Mouse (Mus musculus) stomach, embryonic 16.5 days (tissue): ENCODE measurements around the gene Serpina3b. TPM values are rescaled to one million over a fixed set of nuclear protein-coding genes. Genes with fewer than 3 reads are reported as not detected.
"Not testable (repeated sequence)": the region's sequence is repeated elsewhere in the genome, so short reads cannot be mapped to it uniquely, and the experiment has no call there.

Experiments
- ATAC-seq: fragments of 200-750 bp; cut with Nextera tagmentation; 2 replicates; pipeline ENCODE4 v1.8.0; 2017; ENCODE audit warnings: moderate number of reproducible peaks, moderate TSS enrichment; ENCODE audit not compliant: insufficient read depth, low FRiP score
- H3K27ac ChIP-seq: fragments of 300-500 bp; sonication (generic); 2 replicates; pipeline ENCODE4 v1.5.1; 2014; ENCODE audit warnings: low read length
- H3K27me3 ChIP-seq: fragments of 300-500 bp; sonication (generic); 2 replicates; pipeline ENCODE4 v1.6.1; 2014; ENCODE audit warnings: low read length, control low read depth, mixed read lengths; ENCODE audit not compliant: control insufficient read depth, insufficient read depth
- H3K36me3 ChIP-seq: fragments of 300-500 bp; sonication (generic); 2 replicates; pipeline ENCODE4 v1.6.1; 2014; ENCODE audit warnings: low read length; ENCODE audit not compliant: control insufficient read depth, insufficient read depth
- H3K4me1 ChIP-seq: fragments of 300-500 bp; sonication (generic); 2 replicates; pipeline ENCODE4 v1.6.1; 2014; ENCODE audit warnings: low read length, control low read depth, mixed read lengths; ENCODE audit not compliant: control insufficient read depth, insufficient read depth
- H3K4me2 ChIP-seq: fragments of 300-500 bp; sonication (generic); 2 replicates; pipeline ENCODE4 v1.6.1; 2014; ENCODE audit warnings: low read depth, low read length, mixed read lengths
- H3K4me3 ChIP-seq: fragments of 300-500 bp; sonication (generic); replicated peaks from 2 replicates; pipeline ENCODE4 v1.5.1; 2014; ENCODE audit warnings: mild to moderate bottlenecking, low read length
- H3K9ac ChIP-seq: fragments of 300-500 bp; sonication (generic); 2 replicates; pipeline ENCODE4 v1.6.1; 2014; ENCODE audit warnings: low read length
- H3K9me3 ChIP-seq: fragments of 300-500 bp; sonication (generic); replicated peaks from 2 replicates; pipeline ENCODE4 v1.6.1; 2016; ENCODE audit warnings: low read length, control low read depth; ENCODE audit not compliant: control insufficient read depth
- WGBS: fragments of 180-500 bp; shearing (Covaris S2); extraction: QIAGEN DNeasy Blood & Tissue Kit; methylation state at CpG from one replicate; pipeline ENCODE4 v1.1.7; 2014; 5-methylcytosine and 5-hydroxymethylcytosine counted together
- polyA plus RNA-seq: library from polyadenylated mRNA; unstranded; fragments of >200 nt; fragmentation: Nextera tagmentation; extraction: Ambion mirVana; gene quantifications from 2 replicates; pipeline ENCODE4 v1.2.1, GENCODE M21; 2015

Gene Serpina3b
- polyA plus RNA-seq, result not detected in 2 replicates

- Histone ChIP-seq H3K36me3 (no peaks in the 10 kb centered on the region), H3K4me2 (no peak within 1 kb of the TSS), H3K27ac (no peak within 1 kb of the TSS), H3K9me3 (no peaks in the 10 kb centered on the region), H3K27me3 (no peaks in the 10 kb centered on the region), H3K9ac (no peak within 1 kb of the TSS), H3K4me3 (no peak within 1 kb of the TSS), H3K4me1 (no peaks in the 10 kb centered on the region)
- WGBS, result 69% methylated on average over 5 of the region's 5 CpGs
- ATAC-seq, result no peak
These were observed at the start of gene Serpina3b for GRCm38 (mm10) chr12:104127696-104128095. Serpina3b (plus strand) TSS chr12:104127996.

DNA sequence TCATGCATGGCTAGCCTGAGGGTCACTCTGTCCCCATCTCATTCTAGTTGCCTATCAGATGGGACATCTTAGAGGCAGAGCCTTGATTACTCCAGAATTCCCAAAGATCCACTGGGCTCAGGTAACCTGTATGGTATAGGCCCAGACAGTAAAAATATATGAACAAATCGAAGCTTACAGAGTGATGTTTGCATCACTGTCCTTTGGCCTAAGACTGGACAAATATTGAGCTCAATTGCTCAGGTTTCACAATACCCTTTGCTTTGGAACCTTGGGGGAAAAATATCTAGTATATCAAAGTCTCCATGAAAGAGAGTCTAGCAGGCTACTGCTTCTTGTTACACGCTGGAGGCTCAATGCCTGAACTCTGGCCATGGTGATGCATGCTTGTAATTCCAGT is 37.7 kb upstream of the Serpina3b start:
- Histone ChIP-seq H3K4me2 (no peak overlapping the region), H3K27ac (no peak overlapping the region), H3K36me3 (no peaks in the 10 kb centered on the region), H3K4me1 (no peaks in the 10 kb centered on the region), H3K9ac (no peak overlapping the region), H3K4me3 (no peak overlapping the region), H3K27me3 (no peaks in the 10 kb centered on the region), H3K9me3 (no peaks in the 10 kb centered on the region)
- 73% methylated on average over 2 of the region's 2 CpGs for WGBS
- no peak for ATAC-seq

DNA sequence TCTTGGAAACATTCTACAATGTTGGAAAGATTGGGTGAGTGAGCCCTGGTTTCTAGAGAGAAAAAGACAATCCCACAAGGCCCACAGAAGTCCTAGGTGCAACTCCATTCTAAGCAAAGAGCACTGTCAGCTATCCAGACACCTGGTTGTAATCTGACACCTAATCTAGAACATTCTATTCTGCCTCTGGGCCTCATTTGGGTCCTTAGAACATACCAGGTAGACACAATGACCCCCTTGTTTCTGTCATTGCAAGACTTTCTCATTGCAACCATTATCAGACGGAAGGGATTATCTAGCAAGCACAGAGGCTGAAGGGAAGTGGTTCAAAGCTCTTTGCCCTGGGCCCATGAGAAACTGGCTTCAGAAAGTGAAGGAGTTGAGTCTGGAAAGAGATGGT is 36.5 kb upstream of the Serpina3b start:
- 76% methylated on average over 1 of the region's 1 CpGs for WGBS
- Histone ChIP-seq H3K9ac (no peak overlapping the region), H3K9me3 (no peaks in the 10 kb centered on the region), H3K27ac (no peak overlapping the region), H3K27me3 (no peaks in the 10 kb centered on the region), H3K4me1 (no peaks in the 10 kb centered on the region), H3K36me3 (no peaks in the 10 kb centered on the region), H3K4me3 (no peak overlapping the region), H3K4me2 (no peak overlapping the region)
- no peak for ATAC-seq

DNA sequence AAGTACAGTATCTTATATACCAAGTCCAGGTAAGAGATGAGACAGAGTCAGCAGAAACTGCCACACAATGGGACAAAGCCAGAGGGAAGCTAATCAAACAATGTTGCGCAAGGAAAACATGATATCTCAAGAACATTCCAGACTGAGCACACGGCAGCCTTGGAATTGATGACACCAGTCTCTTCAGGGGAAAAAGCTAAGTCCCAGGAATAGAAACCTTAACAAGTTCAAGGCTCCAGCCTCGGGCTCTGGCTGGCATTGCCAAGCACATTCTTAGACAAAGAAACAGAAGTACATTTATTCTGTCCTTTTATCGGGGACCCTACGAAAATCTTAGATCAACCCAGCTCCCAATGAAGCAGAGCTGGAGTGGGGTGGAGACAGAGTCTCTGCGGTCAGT is 27.0 kb upstream of the Serpina3b start, which contains the start of gene Serpina5:
Serpina5 (plus strand) TSS at position 346 of the 400 bp plus-strand sequence.
- Histone ChIP-seq H3K4me1 (no peaks in the 10 kb centered on the region), H3K27ac (no peak within 1 kb of the TSS), H3K4me2 (no peak within 1 kb of the TSS), H3K9ac (no peak within 1 kb of the TSS), H3K4me3 (no peak within 1 kb of the TSS), H3K9me3 (no peaks in the 10 kb centered on the region), H3K36me3 (no peaks in the 10 kb centered on the region), H3K27me3 (no peaks in the 10 kb centered on the region)
- no peak for ATAC-seq
- WGBS, result 78% methylated on average over 6 of the region's 6 CpGs

GRCm38 (mm10) chr12:104105847-104106246 is 21.9 kb upstream of the Serpina3b start:
- H3K27ac ChIP-seq, result no peak overlapping the region
- H3K9ac ChIP-seq, result no peak overlapping the region
- no peak overlapping the region for H3K4me2 ChIP-seq
- no peaks in the 10 kb centered on the region for H3K4me1 ChIP-seq
- H3K4me3 ChIP-seq, result no peak overlapping the region
- ATAC-seq, result no peak
- H3K27me3 ChIP-seq, result no peaks in the 10 kb centered on the region
- no peaks in the 10 kb centered on the region for H3K9me3 ChIP-seq
- no peaks in the 10 kb centered on the region for H3K36me3 ChIP-seq

- no peaks in the 10 kb centered on the region for H3K36me3 ChIP-seq
- H3K9ac ChIP-seq, result no peak overlapping the region
- H3K9me3 ChIP-seq, result no peaks in the 10 kb centered on the region
- ATAC-seq, result no peak
- no peaks in the 10 kb centered on the region for H3K27me3 ChIP-seq
- no peaks in the 10 kb centered on the region for H3K4me1 ChIP-seq
- H3K4me3 ChIP-seq, result no peak overlapping the region
- H3K4me2 ChIP-seq, result no peak overlapping the region
- H3K27ac ChIP-seq, result no peak overlapping the region
These were observed 20.9 kb upstream of the Serpina3b start for GRCm38 (mm10) chr12:104106919-104107318.

GRCm38 (mm10) chr12:104108507-104108906 is 19.3 kb upstream of the Serpina3b start:
- WGBS, result 71% methylated on average over 2 of the region's 2 CpGs
- H3K27me3 ChIP-seq, result no peaks in the 10 kb centered on the region
- H3K4me3 ChIP-seq, result no peak overlapping the region

DNA sequence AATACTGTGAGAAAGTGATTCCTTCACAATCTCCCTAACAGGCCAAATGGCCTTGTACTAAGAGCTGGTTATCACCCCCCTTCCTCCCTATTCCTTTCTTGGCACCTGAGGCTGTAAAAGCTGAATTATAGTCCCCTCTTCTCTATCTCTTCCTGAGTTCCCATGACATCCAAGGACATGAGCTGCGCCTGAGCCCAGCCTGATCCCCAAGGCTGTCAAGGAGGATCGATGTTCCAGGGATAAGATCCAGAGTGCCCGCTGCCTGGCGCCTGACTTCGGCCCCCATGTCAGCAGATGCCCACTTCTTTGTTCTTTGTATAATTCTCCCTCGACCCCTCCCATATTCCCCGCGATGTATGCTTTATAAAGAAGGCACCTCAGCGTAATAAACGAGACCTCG is 15.5 kb upstream of the Serpina3b start, which contains the start of gene Serpina3a:
Serpina3a (plus strand) TSS at position 392 of the 400 bp plus-strand sequence.
- H3K27ac ChIP-seq, H3K4me2 ChIP-seq, H3K4me3 ChIP-seq, H3K9ac ChIP-seq, H3K27me3 ChIP-seq, H3K36me3 ChIP-seq, H3K9me3 ChIP-seq, H3K4me1 ChIP-seq, ATAC-seq: not testable (repeated sequence)
- 88% methylated on average over 11 of the region's 11 CpGs for WGBS

More at GRCm38 (mm10) chr12:104108507-104108906, 19.3 kb upstream of the Serpina3b start:
- no peak for ATAC-seq
- Histone ChIP-seq H3K9ac (no peak overlapping the region), H3K4me1 (no peaks in the 10 kb centered on the region), H3K27ac (no peak overlapping the region), H3K9me3 (no peaks in the 10 kb centered on the region), H3K36me3 (no peaks in the 10 kb centered on the region), H3K4me2 (no peak overlapping the region)

- H3K4me1 ChIP-seq, result no peaks in the 10 kb centered on the region
- no peak for ATAC-seq
- H3K36me3 ChIP-seq, result no peaks in the 10 kb centered on the region
- no peak overlapping the region for H3K27ac ChIP-seq
- no peak overlapping the region for H3K4me3 ChIP-seq
- H3K9me3 ChIP-seq, result no peaks in the 10 kb centered on the region
- H3K9ac ChIP-seq, result no peak overlapping the region
- H3K4me2 ChIP-seq, result no peak overlapping the region
- H3K27me3 ChIP-seq, result no peaks in the 10 kb centered on the region
- WGBS, result 30% methylated on average over 3 of the region's 3 CpGs
These were observed 12.7 kb upstream of the Serpina3b start for GRCm38 (mm10) chr12:104114921-104115579.
